Mouse (Mus musculus) intestine, postnatal 0 days (tissue): ENCODE measurements around the gene Usp6nl. TPM values are rescaled to one million over a fixed set of nuclear protein-coding genes. Genes with fewer than 3 reads are reported as not detected.

ENCODE experiments used
- ATAC-seq: fragments of 200-750 bp; cut with Nextera tagmentation; 2 replicates; pipeline ENCODE4 v1.8.0; 2017; ENCODE audit warnings: mild to moderate bottlenecking, moderate TSS enrichment, moderate library complexity
- H3K27ac ChIP-seq: fragments of 300-500 bp; sonication (generic); 2 replicates; pipeline ENCODE4 v1.5.1; 2014; ENCODE audit warnings: mild to moderate bottlenecking, low read depth, low read length, moderate library complexity
- H3K27me3 ChIP-seq: fragments of 300-500 bp; sonication (generic); replicated peaks from 2 replicates; pipeline ENCODE4 v1.6.1; 2014; ENCODE audit warnings: low read length, mixed read lengths; ENCODE audit not compliant: control insufficient read depth, insufficient read depth
- H3K36me3 ChIP-seq: fragments of 300-500 bp; sonication (generic); 2 replicates; pipeline ENCODE4 v1.6.1; 2014; ENCODE audit warnings: mild to moderate bottlenecking, moderate library complexity; ENCODE audit not compliant: control insufficient read depth, insufficient read depth
- H3K4me1 ChIP-seq: fragments of 300-500 bp; sonication (generic); replicated peaks from 2 replicates; pipeline ENCODE4 v1.6.1; 2014; ENCODE audit warnings: antibody characterized with exemption, low read length, mixed read lengths; ENCODE audit not compliant: control insufficient read depth, insufficient read depth
- H3K4me2 ChIP-seq: fragments of 300-500 bp; sonication (generic); replicated peaks from 2 replicates; pipeline ENCODE4 v1.6.1; 2014; ENCODE audit warnings: low read depth, mild to moderate bottlenecking, moderate library complexity
- H3K4me3 ChIP-seq: fragments of 300-500 bp; sonication (generic); 2 replicates; pipeline ENCODE4 v1.5.1; 2014; ENCODE audit warnings: low read depth, low read length
- H3K9ac ChIP-seq: fragments of 300-500 bp; sonication (generic); 2 replicates; pipeline ENCODE4 v1.6.1; 2014; ENCODE audit warnings: mild to moderate bottlenecking, low read depth, low read length
- H3K9me3 ChIP-seq: fragments of 300-500 bp; sonication (generic); 2 replicates; pipeline ENCODE4 v1.6.1; 2016; ENCODE audit warnings: mixed run types; ENCODE audit not compliant: control insufficient read depth
- CTCF ChIP-seq: sonication (generic); IDR thresholded peaks from 2 replicates; pipeline ENCODE4 v1.5.1; 2016; ENCODE audit warnings: low read depth, mild to moderate bottlenecking, control low read depth, antibody characterized with exemption, moderate library complexity
- WGBS: fragments of 180-500 bp; shearing (Covaris S2); extraction: QIAGEN DNeasy Blood & Tissue Kit; methylation state at CpG from one replicate; pipeline ENCODE4 v1.1.7; 2014; 5-methylcytosine and 5-hydroxymethylcytosine counted together
- polyA plus RNA-seq: library from polyadenylated mRNA; unstranded; fragments of >200 nt; fragmentation: Nextera tagmentation; extraction: Ambion mirVana; gene quantifications from 2 replicates; pipeline ENCODE4 v1.2.1, GENCODE M21; 2015

Usp6nl gene
- polyA plus RNA-seq, 1 experiment from 2014 or later, result 6.8 TPM

DNA sequence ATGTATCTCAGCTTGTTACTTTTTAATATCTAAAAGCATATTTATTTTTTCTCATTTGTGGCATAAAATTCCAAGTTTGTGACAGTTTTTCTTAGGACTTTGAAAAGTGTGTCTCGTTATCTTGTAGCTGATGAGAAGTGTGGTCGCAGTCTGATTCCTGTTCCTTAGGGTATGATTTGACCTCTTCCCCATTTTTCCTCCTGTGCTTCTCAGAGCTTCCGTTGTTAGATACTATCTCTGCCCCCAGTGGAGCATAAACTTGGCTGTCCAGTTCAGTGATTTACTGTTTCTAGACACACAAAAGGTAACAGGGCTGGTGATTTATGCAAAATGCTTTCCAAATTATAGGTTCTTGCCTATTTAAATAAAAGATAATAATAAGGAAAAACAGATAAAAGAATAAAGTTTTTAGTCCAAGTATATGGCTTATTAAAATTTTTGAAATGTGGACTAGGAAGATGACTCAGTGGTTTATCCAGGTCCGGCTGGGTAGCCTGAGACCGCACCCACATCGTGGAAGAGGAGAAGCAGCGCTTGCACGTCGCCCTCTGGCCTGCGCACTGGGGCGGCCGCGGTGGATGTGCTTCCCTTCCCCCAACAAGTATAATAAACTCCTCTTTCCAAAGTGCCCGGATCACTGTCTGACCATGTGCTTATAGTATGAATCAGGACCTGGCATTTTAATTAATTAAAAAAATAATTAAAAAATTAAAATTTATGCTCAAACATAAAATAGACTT lies 62.1 kb downstream of the Usp6nl start:
- H3K4me1 ChIP-seq, result peaks cover 18% of the 10 kb centered on the region
- no peak overlapping the region for H3K9ac ChIP-seq
- ATAC-seq, result no peak
- no peak overlapping the region; the same call in 1 of the 2 replicates for H3K27ac ChIP-seq
- no peak overlapping the region for H3K4me3 ChIP-seq
- no peak for TF ChIP-seq CTCF
- no peak overlapping the region for H3K4me2 ChIP-seq
- whole genome bisulfite sequencing, result 69% methylated on average over 14 of the region's 14 CpGs
- H3K36me3 ChIP-seq, result no peaks in the 10 kb centered on the region
- H3K9me3 ChIP-seq, result no peaks in the 10 kb centered on the region
- H3K27me3 ChIP-seq, result no peaks in the 10 kb centered on the region

DNA sequence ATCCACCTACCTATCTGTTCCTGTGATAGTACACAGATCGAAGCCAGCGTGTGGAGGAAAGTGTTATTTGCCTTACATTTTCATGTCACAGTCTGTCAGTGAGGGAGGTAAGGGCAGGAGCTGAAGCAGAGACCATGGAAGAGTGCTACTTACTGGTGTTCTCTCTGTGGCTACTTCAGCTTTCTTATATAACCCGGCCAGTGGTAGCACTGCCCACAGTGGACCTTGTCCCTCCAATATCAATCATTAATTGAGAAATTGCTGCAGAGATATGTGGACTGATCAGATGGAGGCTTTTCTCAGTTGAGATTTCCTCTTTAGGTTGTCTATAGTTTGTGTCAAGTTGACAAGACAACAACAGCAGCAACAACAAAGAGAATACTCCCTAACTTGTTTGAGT lies 66.7 kb downstream of the Usp6nl start:
- no peaks in the 10 kb centered on the region for H3K27me3 ChIP-seq
- no peaks in the 10 kb centered on the region for H3K36me3 ChIP-seq
- no peak overlapping the region for H3K4me3 ChIP-seq
- H3K4me2 ChIP-seq, result no peak overlapping the region
- ATAC-seq, result peak; percentile 83
- no peaks in the 10 kb centered on the region for H3K9me3 ChIP-seq
- H3K9ac ChIP-seq, result no peak overlapping the region
- 56% methylated on average over 3 of the region's 3 CpGs for WGBS
- no peak for TF ChIP-seq CTCF
- no peak overlapping the region for H3K27ac ChIP-seq
- H3K4me1 ChIP-seq, result no peaks in the 10 kb centered on the region

GRCm38 (mm10) chr2:6391261-6391660 lies 68.8 kb downstream of the Usp6nl start:
- no peak overlapping the region for H3K9ac ChIP-seq
- no peaks in the 10 kb centered on the region for H3K4me1 ChIP-seq
- no peak overlapping the region for H3K4me3 ChIP-seq
- no peak overlapping the region for H3K27ac ChIP-seq
- H3K9me3 ChIP-seq, result no peaks in the 10 kb centered on the region
- ATAC-seq, result no peak
- no peaks in the 10 kb centered on the region for H3K27me3 ChIP-seq
- H3K36me3 ChIP-seq, result no peaks in the 10 kb centered on the region
- WGBS, result 51% methylated on average over 3 of the region's 3 CpGs
- H3K4me2 ChIP-seq, result no peak overlapping the region
- TF ChIP-seq CTCF, result no peak

GRCm38 (mm10) chr2:6391940-6392339 lies 69.5 kb downstream of the Usp6nl start:
- Histone ChIP-seq H3K4me3 (no peak overlapping the region), H3K36me3 (no peaks in the 10 kb centered on the region), H3K27me3 (no peaks in the 10 kb centered on the region), H3K9me3 (no peaks in the 10 kb centered on the region), H3K9ac (no peak overlapping the region), H3K4me2 (no peak overlapping the region), H3K4me1 (no peaks in the 10 kb centered on the region), H3K27ac (no peak overlapping the region)
- no peak for ATAC-seq
- TF ChIP-seq CTCF, result no peak
- 72% methylated on average over 6 of the region's 6 CpGs for WGBS

GRCm38 (mm10) chr2:6395851-6396625 lies 73.6 kb downstream of the Usp6nl start:
- no peaks in the 10 kb centered on the region for H3K36me3 ChIP-seq
- H3K9me3 ChIP-seq, result no peaks in the 10 kb centered on the region
- no peak overlapping the region for H3K4me3 ChIP-seq
- no peaks in the 10 kb centered on the region for H3K4me1 ChIP-seq
- H3K9ac ChIP-seq, result no peak overlapping the region
- no peaks in the 10 kb centered on the region for H3K27me3 ChIP-seq
- no peak overlapping the region for H3K4me2 ChIP-seq
- no peak overlapping the region; the same call in 1 of the 2 replicates for H3K27ac ChIP-seq
- 67% methylated on average over 7 of the region's 7 CpGs for WGBS
- ATAC-seq, result no peak
- no peak for TF ChIP-seq CTCF

DNA sequence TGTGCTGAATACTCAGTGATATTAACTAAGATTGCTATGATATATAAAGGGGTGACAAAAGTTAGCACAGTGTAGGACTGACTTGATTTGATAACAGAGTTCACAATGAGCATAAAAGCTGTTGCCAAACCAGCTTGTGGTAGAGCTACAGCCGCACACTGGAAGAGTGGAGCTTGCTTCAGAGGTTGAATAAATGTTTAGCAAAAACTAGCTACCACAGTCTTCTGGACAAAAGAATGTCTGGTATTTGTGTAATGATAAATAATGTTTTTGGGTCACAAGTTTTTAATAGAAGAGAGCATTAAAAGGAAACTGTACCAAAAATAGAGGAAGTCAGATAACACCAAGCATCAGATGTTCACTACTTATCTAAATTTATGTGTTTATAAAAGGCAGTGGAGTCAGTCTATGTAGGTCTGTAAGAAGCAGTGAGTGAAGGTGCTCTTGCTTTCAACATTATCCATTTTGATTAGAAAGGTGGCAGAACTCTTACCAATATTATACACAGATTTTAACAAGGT lies 74.2 kb downstream of the Usp6nl start:
- no peaks in the 10 kb centered on the region for H3K4me1 ChIP-seq
- H3K4me3 ChIP-seq, result no peak overlapping the region
- H3K27me3 ChIP-seq, result no peaks in the 10 kb centered on the region
- H3K4me2 ChIP-seq, result no peak overlapping the region
- no peaks in the 10 kb centered on the region for H3K9me3 ChIP-seq
- WGBS, result 64% methylated on average over 1 of the region's 1 CpGs
- no peak overlapping the region for H3K27ac ChIP-seq
- no peak overlapping the region for H3K9ac ChIP-seq
- TF ChIP-seq CTCF, result no peak
- ATAC-seq, result no peak
- no peaks in the 10 kb centered on the region for H3K36me3 ChIP-seq
